Mouse (Mus musculus) liver, postnatal 0 days (tissue): Measurements from ENCODE around the gene Pias4.

Source experiments
- CTCF ChIP-seq: sonication (generic); IDR thresholded peaks from 2 replicates; pipeline ENCODE4 v1.5.1; 2016; ENCODE audit warnings: antibody characterized with exemption, low read depth
- EP300 ChIP-seq: IDR thresholded peaks from 2 replicates; pipeline ENCODE4 v1.6.1; 2016; ENCODE audit warnings: antibody characterized with exemption, low read depth, mild to moderate bottlenecking

DNA sequence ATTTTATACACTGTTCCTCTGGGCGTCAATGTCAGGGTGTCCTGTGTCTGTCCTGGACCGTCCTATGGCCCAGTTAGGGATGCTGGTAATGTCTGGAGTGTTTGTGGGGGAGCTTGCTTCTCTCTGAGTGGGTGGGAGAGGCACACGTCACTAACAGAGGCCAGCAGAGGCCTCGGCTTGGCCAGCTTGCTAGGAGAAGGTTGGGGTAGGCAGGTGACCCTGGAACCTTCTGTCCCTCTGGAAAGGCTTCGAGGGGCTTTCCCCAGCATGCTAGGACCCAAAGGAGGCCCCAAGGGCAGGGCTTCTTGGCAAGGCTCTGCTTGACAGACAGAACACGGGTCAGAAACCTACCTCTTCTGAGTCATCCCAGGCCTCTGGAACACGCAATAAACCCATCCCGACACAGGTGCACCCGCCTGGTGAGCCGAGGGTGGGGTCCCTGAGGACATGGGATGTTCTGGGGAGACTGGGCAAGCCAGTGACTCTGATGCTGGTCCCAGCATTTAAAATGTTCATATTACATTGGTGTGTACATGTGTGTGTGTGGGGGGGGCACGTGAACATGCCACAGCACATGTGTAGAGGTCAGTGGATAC is 28.8 kb upstream of the Pias4 start:
- no peak for TF ChIP-seq CTCF
- no peak for TF ChIP-seq EP300
